Comparison of ENCODE assay signal across 8 mouse cellular contexts in genomic region chr4:134853637-134854485, GRCm38 (mm10). TPM values are rescaled to one million over a fixed set of nuclear protein-coding genes. Genes with fewer than 3 reads are reported as not detected.
DNase-seq lines count a peak whose midpoint lies in the region; ATAC-seq and TF ChIP-seq lines count a peak whose summit lies in the region.

No protein-coding gene starts in this region.

- H3K9me3 ChIP-seq in erythroblast, embryonic 14.5 days (ENCODE audit: control insufficient read depth, low read length): no peaks in the 10 kb centered on the region
- no peaks in the 10 kb centered on the region for H3K9me3 ChIP-seq in heart, embryonic 13.5 days
- H3K9me3 ChIP-seq in kidney, postnatal 0 days (replicated peaks; ENCODE audit: low read length): no peaks in the 10 kb centered on the region

- peaks cover 60% of the 10 kb centered on the region for H3K4me1 ChIP-seq in erythroblast, embryonic 14.5 days (ENCODE audit: control insufficient read depth)
- H3K4me1 ChIP-seq in heart, embryonic 13.5 days: peaks cover 34% of the 10 kb centered on the region
- peaks cover 7% of the 10 kb centered on the region; the same call in 1 of the 2 replicates for H3K4me1 ChIP-seq in kidney, postnatal 0 days (replicated peaks; ENCODE audit: insufficient read depth, low read length)
- peaks cover 4% of the 10 kb centered on the region for H3K4me1 ChIP-seq in liver, adult 2 months (ENCODE audit: control insufficient read depth, insufficient read depth, low read length)

- H3K27me3 ChIP-seq in erythroblast, embryonic 14.5 days (ENCODE audit: control insufficient read depth): peaks cover 5% of the 10 kb centered on the region
- peaks cover 24% of the 10 kb centered on the region for H3K27me3 ChIP-seq in heart, embryonic 13.5 days (replicated peaks)
- no peaks in the 10 kb centered on the region for H3K27me3 ChIP-seq in kidney, postnatal 0 days (ENCODE audit: insufficient read depth, low read length)
- H3K27me3 ChIP-seq in liver, adult 2 months (ENCODE audit: control insufficient read depth, insufficient read depth, low read length): no peaks in the 10 kb centered on the region

- TF ChIP-seq POLR2A in liver, adult 2 months (IDR thresholded peaks at IDR 0.05; ENCODE audit: extremely low read depth, insufficient read depth, low read length): peak; percentile 71; the same call in 1 of the 2 replicates

- H3K36me3 ChIP-seq in erythroblast, embryonic 14.5 days (ENCODE audit: control insufficient read depth): peaks cover 30% of the 10 kb centered on the region
- no peaks in the 10 kb centered on the region for H3K36me3 ChIP-seq in heart, embryonic 13.5 days
- H3K36me3 ChIP-seq in kidney, postnatal 0 days (ENCODE audit: insufficient read depth, low read length): no peaks in the 10 kb centered on the region
- H3K36me3 ChIP-seq in liver, adult 2 months (ENCODE audit: control insufficient read depth, insufficient read depth, low read length): no peaks in the 10 kb centered on the region

- ATAC-seq in heart, embryonic 13.5 days (ENCODE audit: extremely low read depth, insufficient number of reproducible peaks, low FRiP score, low TSS enrichment): peak; percentile 89
- ATAC-seq in kidney, postnatal 0 days (replicated peaks; ENCODE audit: low FRiP score, low read depth): peak; percentile 94
- peak; percentile 86 for ATAC-seq in monocyte, adult 5-6 weeks (replicated peaks; ENCODE audit: insufficient number of reproducible peaks, low FRiP score, low TSS enrichment, poor library complexity, severe bottlenecking)

- peak; percentile 96 for DNase-seq in CD4-positive, CD25-positive, alpha-beta regulatory T cell, adult 2 months (ENCODE audit: low read depth, low spot score)
- DNase-seq in brain, embryonic 18.5 days (ENCODE audit: low read depth, low spot score): peak; percentile 89
- DNase-seq in kidney, postnatal 0 days (ENCODE audit: low spot score): peak; percentile 91
- DNase-seq in liver, adult 2 months (ENCODE audit: extremely low read depth, low read depth, low spot score): peak; percentile 74
- DNase-seq in spleen, postnatal 36 days (ENCODE audit: low spot score in 2 of 2): peak; percentile 90 to 93

- H3K4me3 ChIP-seq in erythroblast, embryonic 14.5 days (replicated peaks): peak overlapping the region; percentile 96
- H3K4me3 ChIP-seq in heart, embryonic 13.5 days: peak overlapping the region; percentile 89
- peak overlapping the region; percentile 96 for H3K4me3 ChIP-seq in kidney, postnatal 0 days (replicated peaks; ENCODE audit: low read depth, low read length)
- peak overlapping the region; percentile 90 for H3K4me3 ChIP-seq in liver, adult 2 months (ENCODE audit: insufficient read depth, low read depth, low read length)

- WGBS in heart, embryonic 13.5 days: under 1% methylated on average over 91 of the region's 91 CpGs
- 1% methylated on average over 91 of the region's 91 CpGs for WGBS in kidney, postnatal 0 days
- WGBS in liver, adult 2 months: under 1% methylated on average over 91 of the region's 91 CpGs

- TF ChIP-seq CTCF in kidney, postnatal 0 days (IDR thresholded peaks at IDR 0.05; ENCODE audit: low read depth): no peak
- TF ChIP-seq CTCF in liver, adult 2 months (IDR thresholded peaks at IDR 0.05; ENCODE audit: low read depth, low read length): 0 out of 2 replicates have a peak, but pooled peaks have one; percentile 6

- H3K4me2 ChIP-seq in heart, embryonic 13.5 days: peak overlapping the region; percentile 78
- H3K4me2 ChIP-seq in kidney, postnatal 0 days (ENCODE audit: low read length): peak overlapping the region; percentile 83

- H3K27ac ChIP-seq in heart, embryonic 13.5 days (replicated peaks): peak overlapping the region; percentile 83
- H3K27ac ChIP-seq in kidney, postnatal 0 days: peak overlapping the region; percentile 94
- H3K27ac ChIP-seq in liver, adult 2 months (replicated peaks; ENCODE audit: insufficient read depth, low read depth, low read length): peak overlapping the region; percentile 95

- H3K9ac ChIP-seq in heart, embryonic 13.5 days: peak overlapping the region; percentile 78
- peak overlapping the region; percentile 54 for H3K9ac ChIP-seq in kidney, postnatal 0 days (ENCODE audit: low read depth, low read length)
- peak overlapping the region; percentile 85 for H3K9ac ChIP-seq in liver, adult 2 months (ENCODE audit: low read depth, low read length)

- H3K79me2 ChIP-seq in liver, adult 2 months (ENCODE audit: control insufficient read depth, insufficient read depth, low read length): peaks cover 12% of the 10 kb centered on the region; the same call in 1 of the 2 replicates

RNA-seq across cellular contexts. Expression of gene Maco1, which starts 0.7 kb away (rescaled TPM):
- polyA plus RNA-seq in erythroblast, embryonic 14.5 days (2012): 1.4 and 1.5 TPM in 2 replicates
- polyA plus RNA-seq in heart, embryonic 13.5 days (2015; fragmentation: Nextera tagmentation; extraction: Ambion mirVana): 25.0 and 25.7 TPM in 2 replicates
- polyA plus RNA-seq in kidney, postnatal 0 days (2015; fragmentation: Nextera tagmentation; extraction: Ambion mirVana): 31.2 and 32.4 TPM in 2 replicates
- 22.3 and 28.0 TPM in 2 replicates for total RNA-seq in liver, adult 2 months (2014; rRNA removed)
- 6.4 and 7.3 TPM in 2 replicates for polyA plus RNA-seq in liver, adult 2 months (2012; rRNA removed)
- total RNA-seq in monocyte, adult 5-6 weeks (2017): 36.1 to 41.4 TPM (median 38.3 TPM) in 3 replicates

RNA-seq across cellular contexts. Expression of gene Rhd, which starts 10.5 kb away (rescaled TPM):
- 54.9 and 73.6 TPM in 2 replicates for polyA plus RNA-seq in erythroblast, embryonic 14.5 days (2012)
- 13.0 and 19.3 TPM in 2 replicates for polyA plus RNA-seq in heart, embryonic 13.5 days (2015; fragmentation: Nextera tagmentation; extraction: Ambion mirVana)
- polyA plus RNA-seq in kidney, postnatal 0 days (2015; fragmentation: Nextera tagmentation; extraction: Ambion mirVana): 0.32 and 0.40 TPM in 2 replicates
- not detected in 2 replicates for total RNA-seq in liver, adult 2 months (2014; rRNA removed)
- not detected in 2 replicates for polyA plus RNA-seq in liver, adult 2 months (2012; rRNA removed)
- total RNA-seq in monocyte, adult 5-6 weeks (2017): not detected in 3 replicates

Comparison
In these comparisons a context has a peak if more than half of its experiments do, and no peak if none do; other contexts are left out.
1. Peak in every context shown above with its lines: DNase-seq, ATAC-seq, H3K4me3 ChIP-seq and H3K27ac ChIP-seq.
2. RNA of gene Rhd, which starts 10.5 kb away (polyA plus RNA-seq): 54.9 to 73.6 TPM in erythroblast, embryonic 14.5 days and 13.0 to 19.3 TPM in heart, embryonic 13.5 days; 0.32 to 0.40 TPM in kidney, postnatal 0 days and not detected in liver, adult 2 months; every median in the first group is over 10 times any median in the second.